Mouse (Mus musculus) ovary, postnatal 36 days (tissue): ENCODE measurements at regions not wholly inside any gene's neighbourhood (a gene's known extent, or its start where the extent isn't known, plus 50 kb on each side); places are given as distances from the start of the nearest gene placed in this dataset.

Experiments
- DNase-seq: peaks from one replicate; pipeline ENCODE4 v3.0.0; 2022; ENCODE audit warnings: low spot score, mixed read lengths

- no peak for DNase-seq
Observed at GRCm38 (mm10) chr5:148742158-148742835, 186.8 kb downstream of the Katnal1 start.

GRCm38 (mm10) chr5:148741267-148742004 lies 187.7 kb downstream of the Katnal1 start:
- DNase-seq = no peak

GRCm38 (mm10) chr5:148740366-148741266 lies 188.0 kb upstream of the Ubl3 start:
- DNase-seq = peak; percentile 68

- DNase-seq = no peak
Observed at GRCm38 (mm10) chr5:148739672-148740071, 187.1 kb upstream of the Ubl3 start.

GRCm38 (mm10) chr5:148739141-148739540 lies 186.6 kb upstream of the Ubl3 start:
- DNase-seq = no peak

- no peak for DNase-seq
Observed at GRCm38 (mm10) chr5:148729541-148729940, 177.0 kb upstream of the Ubl3 start.

GRCm38 (mm10) chr5:148728492-148728891 lies 175.9 kb upstream of the Ubl3 start:
- DNase-seq = no peak

- no peak for DNase-seq
Observed at GRCm38 (mm10) chr5:148726442-148726841, 173.9 kb upstream of the Ubl3 start.

GRCm38 (mm10) chr5:148724470-148724869 lies 171.9 kb upstream of the Ubl3 start:
- peak; percentile 32 for DNase-seq

GRCm38 (mm10) chr5:148723677-148724227 lies 171.2 kb upstream of the Ubl3 start:
- DNase-seq = no peak

- DNase-seq = no peak
Observed at GRCm38 (mm10) chr5:148720604-148721003, 168.0 kb upstream of the Ubl3 start.

GRCm38 (mm10) chr5:148716633-148717032 lies 164.0 kb upstream of the Ubl3 start:
- no peak for DNase-seq

GRCm38 (mm10) chr5:148715218-148715991 lies 162.8 kb upstream of the Ubl3 start:
- DNase-seq = no peak

GRCm38 (mm10) chr5:148714807-148715206 lies 162.2 kb upstream of the Ubl3 start:
- DNase-seq = no peak

- DNase-seq = no peak
Observed at GRCm38 (mm10) chr5:148713796-148714195, 161.2 kb upstream of the Ubl3 start.

- no peak for DNase-seq
Observed at GRCm38 (mm10) chr5:148713039-148713438, 160.4 kb upstream of the Ubl3 start.

- DNase-seq = no peak
Observed at GRCm38 (mm10) chr5:148711570-148711969, 159.0 kb upstream of the Ubl3 start.

- no peak for DNase-seq
Observed at GRCm38 (mm10) chr5:148709111-148709771, 156.7 kb upstream of the Ubl3 start.

GRCm38 (mm10) chr5:148708014-148708741 lies 155.6 kb upstream of the Ubl3 start:
- DNase-seq = no peak

- no peak for DNase-seq
Observed at GRCm38 (mm10) chr5:148707335-148707734, 154.7 kb upstream of the Ubl3 start.
